In the genomic region with DNA sequence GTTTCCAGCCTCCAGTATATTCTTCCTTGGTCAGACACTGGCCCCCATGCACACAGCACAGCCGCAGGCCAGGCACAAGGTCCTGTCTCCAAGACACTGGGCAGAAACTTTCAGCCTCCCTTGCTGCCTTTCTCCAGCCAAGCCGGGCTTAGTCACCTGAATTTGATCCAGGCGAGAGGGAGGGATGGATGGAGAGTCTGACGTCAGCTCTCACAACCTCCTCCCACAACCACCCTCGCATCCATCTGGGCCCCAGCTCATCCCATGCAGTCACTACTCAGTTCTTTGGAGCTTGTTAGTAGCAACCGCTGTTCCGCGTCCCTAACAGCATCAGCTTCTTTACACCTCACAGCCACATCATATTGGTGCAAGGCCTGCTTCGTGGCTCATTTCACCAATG, we compare ENCODE assay signal across 8 mouse cellular contexts. TPM values are rescaled to one million over a fixed set of nuclear protein-coding genes. Genes with fewer than 3 reads are reported as not detected.
DNase-seq lines count a peak whose midpoint lies in the region; ATAC-seq lines count a peak whose summit lies in the region.

No protein-coding gene starts in this region.

- no peak for ATAC-seq in intestine, embryonic 15.5 days

- peaks cover 43% of the 10 kb centered on the region for H3K4me1 ChIP-seq in intestine, embryonic 15.5 days (replicated peaks)

- no peak overlapping the region for H3K9ac ChIP-seq in intestine, embryonic 15.5 days

- intact Hi-C loops in left cerebral cortex, postnatal 14 days (cut with DNase I), result no loop called here

- H3K27me3 ChIP-seq in intestine, embryonic 15.5 days (replicated peaks), result peaks cover 16% of the 10 kb centered on the region; the same call in 1 of the 2 replicates

- 59% methylated on average over 9 of the region's 9 CpGs for WGBS in intestine, embryonic 15.5 days

- no peak overlapping the region for H3K4me3 ChIP-seq in intestine, embryonic 15.5 days (replicated peaks)

- no peaks in the 10 kb centered on the region for H3K36me3 ChIP-seq in intestine, embryonic 15.5 days

- H3K27ac ChIP-seq in intestine, embryonic 15.5 days, result no peak overlapping the region

- peak; percentile 80 for DNase-seq in adrenal gland, adult 2 months
- DNase-seq in adrenal gland, postnatal 4 days (ENCODE audit: low spot score in 2 of 2), result no peak
- DNase-seq in adrenal gland, postnatal 25 days, result peak; percentile 52
- peak; percentile 59 to 73 for DNase-seq in gastrocnemius, adult 8-10 months (ENCODE audit: low spot score in 2 of 2)
- peak; percentile 81 to 84 for DNase-seq in left cerebral cortex, postnatal 14 days (ENCODE audit: low spot score in 2 of 2)
- peak; percentile 66 to 75 for DNase-seq in urinary bladder, postnatal 4 days (ENCODE audit: low spot score in 2 of 2)
- no peak for DNase-seq in c-Kit-positive CD71-positive TER-119-positive erythroid progenitor cells, embryonic 14.5 days (ENCODE audit: low spot score)

- no peaks in the 10 kb centered on the region for H3K9me3 ChIP-seq in intestine, embryonic 15.5 days

- H3K4me2 ChIP-seq in intestine, embryonic 15.5 days (replicated peaks), result no peak overlapping the region

RNA-seq across cellular contexts. Expression of gene Camkk1, which starts 4.3 kb away (rescaled TPM):
- 1 to 10 TPM; 1.8 to 9.8 TPM for total RNA-seq in adrenal gland, adult 2 months (2021)
- polyA plus RNA-seq in adrenal gland, adult 2 months (2012; rRNA removed), result 2.2 and 3.2 TPM in 2 replicates
- 1 to 10 TPM; 2.5 to 2.6 TPM for total RNA-seq in adrenal gland, postnatal 4 days (2021)
- 2.6 and 3.1 TPM in 2 replicates for total RNA-seq in adrenal gland, postnatal 25 days (2021)
- under 1 TPM; 0.22 to 0.32 (median 0.28) TPM for total RNA-seq in gastrocnemius, adult 8-10 months (2022)
- 10 to 100 TPM; 47.2 to 53.4 TPM for total RNA-seq in left cerebral cortex, postnatal 14 days (2021)
- polyA plus RNA-seq in intestine, embryonic 15.5 days (2015; fragmentation: Nextera tagmentation; extraction: Ambion mirVana), result 8.5 and 8.6 TPM in 2 replicates

RNA-seq across cellular contexts. Expression of gene P2rx1, which starts 24.2 kb away (rescaled TPM):
- under 1 TPM; 0.40 to 0.55 TPM for total RNA-seq in adrenal gland, adult 2 months (2021)
- 0.85 and 1.0 TPM in 2 replicates for polyA plus RNA-seq in adrenal gland, adult 2 months (2012; rRNA removed)
- 1 to 10 TPM; 1.3 to 3.2 TPM for total RNA-seq in adrenal gland, postnatal 4 days (2021)
- 0.15 TPM in 1 of 2 replicates, not detected in the other for total RNA-seq in adrenal gland, postnatal 25 days (2021)
- under 1 TPM; 0.24 to 0.52 (median 0.34) TPM for total RNA-seq in gastrocnemius, adult 8-10 months (2022)
- 1 to 10 TPM; 1.2 to 1.3 TPM for total RNA-seq in left cerebral cortex, postnatal 14 days (2021)
- 14.3 and 27.7 TPM in 2 replicates for polyA plus RNA-seq in intestine, embryonic 15.5 days (2015; fragmentation: Nextera tagmentation; extraction: Ambion mirVana)

RNA-seq across cellular contexts. Expression of gene Ncbp3, which starts 24.5 kb away (rescaled TPM):
- total RNA-seq in adrenal gland, adult 2 months (2021), result 1 to 10 TPM; 9.4 to 9.5 TPM
- polyA plus RNA-seq in adrenal gland, adult 2 months (2012; rRNA removed), result 1.6 and 1.7 TPM in 2 replicates
- total RNA-seq in adrenal gland, postnatal 4 days (2021), result 10 to 100 TPM; 15.2 to 17.2 TPM
- 10.8 and 15.1 TPM in 2 replicates for total RNA-seq in adrenal gland, postnatal 25 days (2021)
- 1 to 10 TPM; 2.3 to 3.3 (median 2.9) TPM for total RNA-seq in gastrocnemius, adult 8-10 months (2022)
- 1 to 10 TPM; 8.0 to 9.7 TPM for total RNA-seq in left cerebral cortex, postnatal 14 days (2021)
- polyA plus RNA-seq in intestine, embryonic 15.5 days (2015; fragmentation: Nextera tagmentation; extraction: Ambion mirVana), result 9.3 and 9.7 TPM in 2 replicates

Comparison
In these comparisons a context has a peak if more than half of its experiments do, and no peak if none do; other contexts are left out.
1. DNase-seq: peak in adrenal gland, adult 2 months (single experiment), adrenal gland, postnatal 25 days (single experiment), gastrocnemius, adult 8-10 months (2 of 2), left cerebral cortex, postnatal 14 days (2 of 2) and urinary bladder, postnatal 4 days (2 of 2); none in adrenal gland, postnatal 4 days (0 of 2) and c-Kit-positive CD71-positive TER-119-positive erythroid progenitor cells, embryonic 14.5 days (single experiment).
2. RNA of gene Camkk1, which starts 4.3 kb away (total RNA-seq): 47.2 to 53.4 TPM in left cerebral cortex, postnatal 14 days; 1.8 to 9.8 TPM in adrenal gland, adult 2 months, 2.6 to 3.1 TPM in adrenal gland, postnatal 25 days, 2.5 to 2.6 TPM in adrenal gland, postnatal 4 days and 0.22 to 0.32 TPM in gastrocnemius, adult 8-10 months; every median in the first group is over 4 times any median in the second.